15 mouse cellular contexts compared by ENCODE assay signal in genomic region chr15:25948257-25949223, GRCm38 (mm10). TPM values are rescaled to one million over a fixed set of nuclear protein-coding genes. Genes with fewer than 3 reads are reported as not detected.
DNase-seq lines count a peak whose midpoint lies in the region; ATAC-seq and TF ChIP-seq lines count a peak whose summit lies in the region.
"Had no signal": no experiment of that assay in that cellular context is flagged by ENCODE, and none has a peak within 500 bp of the region (broad histone marks: within the 10 kb centered on the region; RNA-seq: fewer than 3 reads in every experiment).

No protein-coding gene starts in this region.

- TF ChIP-seq CTCF in gastrocnemius, adult 2 months (IDR thresholded peaks at IDR 0.05): no peak
- no peak for TF ChIP-seq CTCF in liver, adult 2 months (IDR thresholded peaks at IDR 0.05; ENCODE audit: low read depth, low read length)
- no peak for TF ChIP-seq CTCF in stomach, postnatal 0 days (IDR thresholded peaks at IDR 0.05; ENCODE audit: low read depth)

- H3K27me3 ChIP-seq in liver, adult 2 months (ENCODE audit: control insufficient read depth, insufficient read depth, low read length): no peaks in the 10 kb centered on the region
- no peaks in the 10 kb centered on the region for H3K27me3 ChIP-seq in stomach, postnatal 0 days (ENCODE audit: control insufficient read depth, insufficient read depth, low read length)
- no peaks in the 10 kb centered on the region for H3K27me3 ChIP-seq in intestine, embryonic 16.5 days (replicated peaks; ENCODE audit: control insufficient read depth, insufficient read depth, low read length)
- H3K27me3 ChIP-seq: CH12.LX; hindbrain, embryonic 15.5 days; liver, embryonic 13.5 days; megakaryocyte, embryonic 14.5 days; Patski had no signal

- no peaks in the 10 kb centered on the region for H3K9me3 ChIP-seq in stomach, postnatal 0 days (ENCODE audit: control insufficient read depth, low read length)
- H3K9me3 ChIP-seq in intestine, embryonic 16.5 days (ENCODE audit: control insufficient read depth, low read length): no peaks in the 10 kb centered on the region
- H3K9me3 ChIP-seq: forebrain, embryonic 10.5 days; hindbrain, embryonic 15.5 days; liver, embryonic 13.5 days; megakaryocyte, embryonic 14.5 days had no signal

- 62% methylated on average over 26 of the region's 26 CpGs for WGBS in liver, adult 2 months
- 70% methylated on average over 26 of the region's 26 CpGs for WGBS in stomach, postnatal 0 days
- 75% methylated on average over 26 of the region's 26 CpGs for WGBS in intestine, embryonic 16.5 days

- peaks cover 18% of the 10 kb centered on the region for H3K4me1 ChIP-seq in liver, adult 2 months (ENCODE audit: control insufficient read depth, insufficient read depth, low read length)
- H3K4me1 ChIP-seq in stomach, postnatal 0 days (replicated peaks; ENCODE audit: control insufficient read depth, insufficient read depth): no peaks in the 10 kb centered on the region
- no peaks in the 10 kb centered on the region; the same call in 1 of the 2 replicates for H3K4me1 ChIP-seq in intestine, embryonic 16.5 days (ENCODE audit: control insufficient read depth, insufficient read depth, low read length)
- H3K4me1 ChIP-seq: forebrain, embryonic 10.5 days; hindbrain, embryonic 15.5 days had no signal

- no peak for TF ChIP-seq EP300 in stomach, postnatal 0 days (optimal IDR thresholded peaks at IDR 0.05)

- H3K36me3 ChIP-seq in liver, adult 2 months (ENCODE audit: control insufficient read depth, insufficient read depth, low read length): no peaks in the 10 kb centered on the region
- H3K36me3 ChIP-seq in stomach, postnatal 0 days (ENCODE audit: control insufficient read depth, insufficient read depth, low read length): no peaks in the 10 kb centered on the region
- H3K36me3 ChIP-seq in intestine, embryonic 16.5 days (ENCODE audit: control insufficient read depth, insufficient read depth, low read length): no peaks in the 10 kb centered on the region
- H3K36me3 ChIP-seq: forebrain, embryonic 10.5 days; hindbrain, embryonic 15.5 days; liver, embryonic 13.5 days had no signal

- no peak for TF ChIP-seq POLR2A in liver, adult 2 months (IDR thresholded peaks at IDR 0.05; ENCODE audit: extremely low read depth, insufficient read depth, low read length)

- H3K4me2 ChIP-seq in stomach, postnatal 0 days (replicated peaks; ENCODE audit: low read depth): no peak overlapping the region
- no peak overlapping the region for H3K4me2 ChIP-seq in intestine, embryonic 16.5 days (ENCODE audit: low read depth, low read length)
- H3K4me2 ChIP-seq: hindbrain, embryonic 15.5 days; liver, embryonic 13.5 days had no signal

- H3K9ac ChIP-seq in liver, adult 2 months (ENCODE audit: low read depth, low read length): no peak overlapping the region
- no peak overlapping the region for H3K9ac ChIP-seq in stomach, postnatal 0 days (ENCODE audit: low read length)
- H3K9ac ChIP-seq in intestine, embryonic 16.5 days (ENCODE audit: low read depth, low read length): no peak overlapping the region
- H3K9ac ChIP-seq: hindbrain, embryonic 15.5 days; liver, embryonic 13.5 days had no signal

- ATAC-seq in stomach, postnatal 0 days (ENCODE audit: low FRiP score, low TSS enrichment): peak; percentile 36; the same call in 1 of the 2 replicates
- ATAC-seq in intestine, embryonic 16.5 days: no peak
- ATAC-seq: Patski had no signal

- peak overlapping the region; percentile 79 for H3K4me3 ChIP-seq in gastrocnemius, adult 2 months
- H3K4me3 ChIP-seq in liver, adult 2 months (ENCODE audit: insufficient read depth, low read depth, low read length): no peak overlapping the region
- no peak overlapping the region for H3K4me3 ChIP-seq in stomach, postnatal 0 days (ENCODE audit: low read depth, low read length)
- H3K4me3 ChIP-seq in intestine, embryonic 16.5 days (ENCODE audit: low read length): no peak overlapping the region
- H3K4me3 ChIP-seq: forebrain, embryonic 10.5 days; hindbrain, embryonic 15.5 days; liver, embryonic 13.5 days; megakaryocyte, embryonic 14.5 days had no signal

- H3K79me2 ChIP-seq in liver, adult 2 months (ENCODE audit: control insufficient read depth, insufficient read depth, low read length): peaks cover 42% of the 10 kb centered on the region; the same call in 1 of the 2 replicates

- H3K27ac ChIP-seq in gastrocnemius, adult 2 months: peak overlapping the region; percentile 95
- H3K27ac ChIP-seq in liver, adult 2 months (replicated peaks; ENCODE audit: insufficient read depth, low read depth, low read length): no peak overlapping the region
- no peak overlapping the region for H3K27ac ChIP-seq in stomach, postnatal 0 days (replicated peaks)
- no peak overlapping the region for H3K27ac ChIP-seq in intestine, embryonic 16.5 days (ENCODE audit: low read length)
- H3K27ac ChIP-seq: forebrain, embryonic 10.5 days; hindbrain, embryonic 15.5 days; liver, embryonic 13.5 days had no signal

- intact Hi-C loops in gastrocnemius, adult 2 months (cut with DNase I): loop anchor here (2.0 kb wide), 1 partner anchor 34 kb away; no protein-coding TSS in a partner anchor

- peak; percentile 76 for DNase-seq in gastrocnemius, adult 2 months
- DNase-seq in gastrocnemius, postnatal 10 days: no peak
- peak; percentile 76 for DNase-seq in liver, adult 2 months (ENCODE audit: extremely low read depth, low read depth, low spot score)
- no peak for DNase-seq in liver
- DNase-seq in gonadal fat pad, adult 2 months (ENCODE audit: low read depth): peak; percentile 55
- peak; percentile 9 for DNase-seq in stomach, postnatal 0 days (ENCODE audit: low spot score)
- DNase-seq: adrenal gland, postnatal 10 days; cerebellum, adult 11 months; liver, embryonic 13.5 days had no signal

RNA-seq across cellular contexts. Expression of gene Zfp622, which starts 35.6 kb away (rescaled TPM):
- total RNA-seq in gastrocnemius, adult 2 months (2021): 10 to 100 TPM; 22.6 to 25.5 TPM
- total RNA-seq in gastrocnemius, postnatal 10 days (2021): 10 to 100 TPM; 29.5 to 32.4 TPM
- 15.4 and 16.4 TPM in 2 replicates for total RNA-seq in liver, adult 2 months (2014; rRNA removed)
- polyA plus RNA-seq in liver, adult 2 months (2012; rRNA removed): 12.2 and 12.8 TPM in 2 replicates
- 13.5 and 17.2 TPM in 2 replicates for polyA plus RNA-seq in gonadal fat pad, adult 2 months (2012; rRNA removed)
- polyA plus RNA-seq in stomach, postnatal 0 days (2015; fragmentation: Nextera tagmentation; extraction: Ambion mirVana): 20.1 and 24.9 TPM in 2 replicates
- 22.3 and 25.0 TPM in 2 replicates for polyA plus RNA-seq in intestine, embryonic 16.5 days (2015; fragmentation: Nextera tagmentation; extraction: Ambion mirVana)

Comparison
In these comparisons a context has a peak if more than half of its experiments do, and no peak if none do; other contexts are left out.
1. DNase-seq: peak in gastrocnemius, adult 2 months (single experiment), liver, adult 2 months (single experiment), gonadal fat pad, adult 2 months (single experiment) and stomach, postnatal 0 days (single experiment); none in gastrocnemius, postnatal 10 days (single experiment) and liver (single experiment).